Mouse (Mus musculus) hindbrain, embryonic 10.5 days (tissue): ENCODE data around the gene Hddc3. TPM values are rescaled to one million over a fixed set of nuclear protein-coding genes. Genes with fewer than 3 reads are reported as not detected.

Experiments used
- DNase-seq: peaks from one replicate; pipeline ENCODE4 v3.0.0-alpha.2; 2017; ENCODE audit warnings: low spot score
- H3K27ac ChIP-seq: fragments of 300-500 bp; sonication (generic); 2 replicates; pipeline ENCODE4 v1.5.1; 2016; ENCODE audit warnings: mild to moderate bottlenecking, moderate library complexity
- H3K27me3 ChIP-seq: fragments of 300-500 bp; sonication (generic); 2 replicates; pipeline ENCODE4 v1.6.1; 2016; ENCODE audit warnings: mild to moderate bottlenecking; ENCODE audit not compliant: poor library complexity, insufficient read depth, severe bottlenecking
- H3K36me3 ChIP-seq: fragments of 300-500 bp; sonication (generic); 2 replicates; pipeline ENCODE4 v1.6.1; 2016; ENCODE audit warnings: mild to moderate bottlenecking, moderate library complexity
- H3K4me1 ChIP-seq: fragments of 300-500 bp; sonication (generic); replicated peaks from 2 replicates; pipeline ENCODE4 v1.6.1; 2016; ENCODE audit warnings: mild to moderate bottlenecking
- H3K4me3 ChIP-seq: fragments of 300-500 bp; sonication (generic); 2 replicates; pipeline ENCODE4 v1.5.1; 2016; ENCODE audit warnings: mild to moderate bottlenecking, moderate library complexity
- H3K9me3 ChIP-seq: fragments of 300-500 bp; sonication (generic); 2 replicates; pipeline ENCODE4 v1.6.1; 2016; ENCODE audit warnings: mild to moderate bottlenecking, moderate library complexity
- WGBS: fragments of 180-500 bp; shearing (Covaris S2); methylation state at CpG from one replicate; pipeline ENCODE4 v1.1.7; 2016; 5-methylcytosine and 5-hydroxymethylcytosine counted together
- polyA plus RNA-seq: library from polyadenylated mRNA; unstranded; fragments of >200 nt; fragmentation: Nextera tagmentation; extraction: Ambion mirVana; gene quantifications from 2 replicates; pipeline ENCODE4 v1.2.1, GENCODE M21; 2016

Hddc3 gene
- 19.6 and 26.3 TPM in 2 replicates for polyA plus RNA-seq

GRCm38 (mm10) chr7:80342858-80343257, at the start of gene Hddc3:
Gene Hddc3, plus strand, starts transcription at chr7:80343104.
- Histone ChIP-seq H3K27me3 (peaks cover 12% of the 10 kb centered on the region), H3K4me3 (peak within 1 kb of the TSS; percentile 72), H3K36me3 (peaks cover 9% of the 10 kb centered on the region), H3K4me1 (peaks cover 56% of the 10 kb centered on the region), H3K9me3 (peaks cover 3% of the 10 kb centered on the region), H3K27ac (peak within 1 kb of the TSS; percentile 94)
- WGBS = 2% methylated on average over 25 of the region's 25 CpGs
- peak; percentile 95 for DNase-seq

DNA sequence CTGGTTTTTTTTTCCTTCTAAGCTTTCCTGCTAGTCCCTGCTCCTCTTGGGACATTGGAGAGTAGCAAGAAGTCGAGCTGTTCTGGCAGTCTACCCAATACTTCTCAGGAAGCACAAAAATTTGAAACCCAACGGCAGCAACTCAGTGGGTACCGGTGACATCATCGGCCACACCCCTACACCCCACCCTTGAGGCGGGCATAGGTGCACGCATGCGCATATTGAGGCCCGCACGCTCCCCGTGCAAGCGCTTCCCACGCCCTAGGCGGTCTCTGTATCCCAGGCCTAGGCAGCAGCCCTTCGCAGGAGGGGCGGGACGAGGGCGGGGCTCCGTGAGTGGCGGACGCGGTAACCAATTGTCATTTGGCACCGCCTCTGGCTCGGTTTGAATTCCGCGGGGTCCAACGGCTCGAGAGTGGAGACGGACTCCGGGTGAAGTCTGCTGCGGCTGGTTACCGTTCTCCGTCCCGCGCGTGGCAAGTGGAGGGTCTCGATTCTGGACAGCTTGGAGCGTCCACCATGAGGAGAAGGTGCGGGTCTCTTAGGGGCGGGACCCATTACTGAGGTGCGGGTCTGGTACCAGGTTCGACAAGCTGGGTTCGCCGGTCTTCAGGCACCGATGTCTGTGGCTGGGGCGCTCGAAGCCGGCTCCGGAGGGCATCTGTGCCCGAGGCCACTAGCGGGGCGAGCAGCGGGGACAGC, 48.7 kb upstream of the Hddc3 start, which contains the start of gene Prc1:
TSS of gene Prc1 (plus strand) at position 389 of the 702 bp plus-strand sequence.
- Histone ChIP-seq H3K4me1 (peaks cover 33% of the 10 kb centered on the region), H3K27ac (peak within 1 kb of the TSS; percentile 94), H3K4me3 (peak within 1 kb of the TSS; percentile 75), H3K36me3 (peaks cover 51% of the 10 kb centered on the region), H3K9me3 (no peaks in the 10 kb centered on the region), H3K27me3 (no peaks in the 10 kb centered on the region)
- DNase-seq = peak; percentile 100
- under 1% methylated on average over 52 of the region's 52 CpGs for WGBS

- WGBS = 9% methylated on average over 37 of the region's 37 CpGs
- Histone ChIP-seq H3K9me3 (no peaks in the 10 kb centered on the region), H3K27me3 (no peaks in the 10 kb centered on the region), H3K4me1 (peaks cover 33% of the 10 kb centered on the region), H3K36me3 (peaks cover 52% of the 10 kb centered on the region), H3K27ac (peak overlapping the region; percentile 94), H3K4me3 (peak overlapping the region; percentile 75)
- DNase-seq = no peak
These were observed 47.9 kb upstream of the Hddc3 start for GRCm38 (mm10) chr7:80294764-80295648.

- no peak for DNase-seq
- H3K27me3 ChIP-seq = no peaks in the 10 kb centered on the region
- peaks cover 33% of the 10 kb centered on the region for H3K4me1 ChIP-seq
- H3K9me3 ChIP-seq = no peaks in the 10 kb centered on the region
- H3K27ac ChIP-seq = no peak overlapping the region
- peaks cover 52% of the 10 kb centered on the region for H3K36me3 ChIP-seq
- WGBS = 96% methylated on average over 6 of the region's 6 CpGs
- peak overlapping the region; percentile 75 for H3K4me3 ChIP-seq
These were observed 46.4 kb upstream of the Hddc3 start for GRCm38 (mm10) chr7:80296462-80296861.

DNA sequence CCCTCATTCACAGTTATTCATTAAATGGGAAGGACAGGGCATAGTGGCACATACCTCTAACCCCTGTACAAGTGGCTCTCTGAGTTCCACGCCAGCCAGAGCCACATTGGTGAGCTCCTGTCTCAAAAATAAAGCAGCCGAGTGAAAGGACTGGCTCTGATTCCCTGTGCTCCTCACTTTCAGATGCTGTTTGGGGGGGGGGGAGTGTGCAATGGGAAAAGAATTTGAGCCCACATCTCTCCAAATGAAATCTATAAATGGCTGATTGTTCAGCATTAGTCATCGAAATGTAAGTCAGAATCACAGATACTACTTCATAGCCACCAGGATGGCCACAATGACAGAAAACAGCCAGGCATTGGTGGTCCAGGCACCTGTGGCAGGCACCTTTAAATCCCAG, 45.9 kb upstream of the Hddc3 start:
- peaks cover 33% of the 10 kb centered on the region for H3K4me1 ChIP-seq
- no peak overlapping the region; the same call in 1 of the 2 replicates for H3K27ac ChIP-seq
- peaks cover 56% of the 10 kb centered on the region for H3K36me3 ChIP-seq
- no peaks in the 10 kb centered on the region for H3K27me3 ChIP-seq
- peak overlapping the region; percentile 11 for H3K4me3 ChIP-seq
- WGBS = 91% methylated on average over 3 of the region's 3 CpGs
- H3K9me3 ChIP-seq = no peaks in the 10 kb centered on the region
- no peak for DNase-seq

DNA sequence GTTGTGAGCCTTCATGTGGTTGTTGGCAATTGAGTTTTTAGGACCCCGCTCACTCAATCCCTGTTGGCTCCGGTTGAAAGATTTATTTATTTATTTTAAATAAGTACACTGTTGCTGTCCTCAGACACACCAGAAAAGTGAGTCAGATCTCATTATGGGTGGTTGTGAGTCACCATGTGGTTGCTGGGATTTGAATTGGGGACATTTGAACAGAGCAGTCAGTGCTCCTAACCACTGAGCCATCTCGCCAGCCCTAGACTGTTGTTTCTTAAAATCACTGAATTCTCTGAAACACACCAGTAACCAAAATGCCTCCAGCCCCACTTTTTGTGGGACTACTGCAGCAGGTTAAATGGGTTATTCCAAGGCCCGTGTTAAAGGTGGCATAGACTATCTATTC, 44.1 kb upstream of the Hddc3 start:
- no peaks in the 10 kb centered on the region for H3K9me3 ChIP-seq
- H3K27me3 ChIP-seq = no peaks in the 10 kb centered on the region
- no peak overlapping the region for H3K4me3 ChIP-seq
- peaks cover 74% of the 10 kb centered on the region for H3K36me3 ChIP-seq
- DNase-seq = no peak
- peaks cover 32% of the 10 kb centered on the region for H3K4me1 ChIP-seq
- 96% methylated on average over 4 of the region's 4 CpGs for WGBS
- H3K27ac ChIP-seq = no peak overlapping the region

DNA sequence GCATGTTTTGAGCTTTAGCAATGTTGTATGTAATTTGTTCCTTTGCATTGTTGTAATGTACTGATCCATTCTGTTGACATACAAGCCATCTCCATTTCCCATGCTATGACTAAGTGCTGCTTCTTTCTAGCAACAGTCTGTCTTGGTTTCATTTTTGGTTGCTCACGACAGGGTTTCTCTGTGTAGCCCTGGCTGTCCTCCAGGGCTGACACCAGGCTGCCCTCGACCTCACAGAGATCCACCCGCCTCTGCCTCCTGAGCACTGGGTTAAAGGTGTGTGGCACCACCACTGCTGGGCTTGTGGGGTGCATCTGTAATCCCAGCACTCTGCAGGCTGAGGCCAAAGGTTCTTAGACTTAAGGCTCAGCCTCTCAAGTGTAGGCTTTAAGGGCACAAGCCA, 43.3 kb upstream of the Hddc3 start:
- no peaks in the 10 kb centered on the region for H3K27me3 ChIP-seq
- 91% methylated on average over 3 of the region's 3 CpGs for WGBS
- no peaks in the 10 kb centered on the region for H3K9me3 ChIP-seq
- no peak overlapping the region for H3K27ac ChIP-seq
- no peak for DNase-seq
- H3K4me3 ChIP-seq = no peak overlapping the region
- H3K36me3 ChIP-seq = peaks cover 82% of the 10 kb centered on the region
- peaks cover 28% of the 10 kb centered on the region for H3K4me1 ChIP-seq

- Histone ChIP-seq H3K4me3 (no peak overlapping the region), H3K9me3 (no peaks in the 10 kb centered on the region), H3K36me3 (peaks cover 97% of the 10 kb centered on the region), H3K27me3 (no peaks in the 10 kb centered on the region), H3K27ac (no peak overlapping the region), H3K4me1 (peaks cover 14% of the 10 kb centered on the region)
- 84% methylated on average over 2 of the region's 2 CpGs for WGBS
- no peak for DNase-seq
These were observed 41.4 kb upstream of the Hddc3 start for GRCm38 (mm10) chr7:80301522-80301921.

DNA sequence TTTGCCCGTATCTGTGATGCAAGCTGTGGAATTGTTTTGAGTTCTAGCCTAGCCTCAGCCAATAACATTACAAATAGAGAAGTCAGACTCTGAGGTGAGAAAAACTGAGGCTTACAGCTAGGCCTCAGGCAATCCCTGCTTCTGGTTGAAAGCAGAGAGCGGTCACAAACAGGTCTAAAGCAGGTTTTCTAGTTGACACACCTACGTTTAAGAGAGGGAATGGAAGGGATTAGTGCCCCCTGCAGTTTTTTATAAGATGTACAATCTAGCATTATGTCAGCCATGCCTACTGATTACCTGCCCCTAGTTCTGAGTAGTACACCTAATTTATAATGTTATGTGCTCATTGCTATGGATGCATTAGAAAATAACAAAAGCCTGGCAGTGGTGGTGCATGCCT, 35.1 kb upstream of the Hddc3 start:
- no peaks in the 10 kb centered on the region for H3K4me1 ChIP-seq
- no peaks in the 10 kb centered on the region for H3K9me3 ChIP-seq
- WGBS = 86% methylated on average over 3 of the region's 3 CpGs
- no peak for DNase-seq
- no peak overlapping the region for H3K4me3 ChIP-seq
- H3K27me3 ChIP-seq = no peaks in the 10 kb centered on the region
- H3K36me3 ChIP-seq = peaks cover 100% of the 10 kb centered on the region
- H3K27ac ChIP-seq = no peak overlapping the region

DNA sequence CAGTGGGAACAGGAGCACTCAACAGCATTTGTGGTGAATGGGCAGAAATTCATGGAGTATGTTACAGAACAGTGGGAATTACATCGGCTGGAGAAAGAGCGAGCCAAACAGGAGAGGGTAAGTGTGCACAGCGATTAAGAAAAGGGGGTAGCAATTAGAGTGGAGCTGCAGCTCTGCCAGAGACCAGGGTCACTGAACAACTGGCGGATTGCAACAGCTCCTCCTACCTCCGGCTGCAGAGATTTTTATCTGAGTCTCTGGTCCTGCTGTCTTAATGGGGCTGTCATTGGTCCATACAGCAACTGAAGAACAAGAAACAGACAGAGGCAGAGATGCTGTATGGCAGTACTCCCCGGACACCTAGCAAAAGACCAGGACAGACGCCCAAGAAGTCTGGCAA, 32.1 kb upstream of the Hddc3 start:
- H3K27ac ChIP-seq = no peak overlapping the region
- peaks cover 100% of the 10 kb centered on the region for H3K36me3 ChIP-seq
- H3K4me1 ChIP-seq = no peaks in the 10 kb centered on the region
- no peaks in the 10 kb centered on the region for H3K9me3 ChIP-seq
- no peaks in the 10 kb centered on the region for H3K27me3 ChIP-seq
- no peak for DNase-seq
- H3K4me3 ChIP-seq = no peak overlapping the region
- 88% methylated on average over 7 of the region's 7 CpGs for WGBS

DNA sequence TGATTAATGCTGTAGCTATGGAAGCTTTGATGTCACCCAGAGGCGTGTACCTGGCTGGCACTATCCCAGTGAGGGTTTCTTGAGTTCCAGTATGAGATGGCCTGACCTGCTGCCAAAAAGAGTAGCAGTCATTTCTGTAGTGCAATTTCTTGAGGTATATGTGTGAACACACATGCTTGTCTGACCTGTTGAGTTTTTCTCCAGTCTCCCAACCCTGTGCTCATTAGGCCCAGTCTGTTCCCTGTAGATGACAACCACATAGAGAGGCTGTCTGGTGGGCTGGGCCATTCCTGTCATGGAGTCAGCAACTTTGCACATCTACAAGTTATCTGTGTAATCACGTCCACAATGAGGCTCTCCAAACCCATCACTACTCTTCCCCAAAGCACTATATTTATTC, 27.2 kb upstream of the Hddc3 start:
- Histone ChIP-seq H3K4me3 (no peak overlapping the region), H3K4me1 (peaks cover 4% of the 10 kb centered on the region; the same call in 1 of the 2 replicates), H3K9me3 (no peaks in the 10 kb centered on the region), H3K36me3 (peaks cover 95% of the 10 kb centered on the region), H3K27ac (no peak overlapping the region), H3K27me3 (no peaks in the 10 kb centered on the region)
- 86% methylated on average over 2 of the region's 2 CpGs for WGBS
- no peak for DNase-seq

GRCm38 (mm10) chr7:80317439-80318115, 25.3 kb upstream of the Hddc3 start:
- no peaks in the 10 kb centered on the region for H3K27me3 ChIP-seq
- peaks cover 86% of the 10 kb centered on the region for H3K36me3 ChIP-seq

More at GRCm38 (mm10) chr7:80317439-80318115, 25.3 kb upstream of the Hddc3 start:
- no peaks in the 10 kb centered on the region for H3K9me3 ChIP-seq
- no peak overlapping the region for H3K27ac ChIP-seq
- WGBS = 75% methylated on average over 1 of the region's 1 CpGs
- H3K4me1 ChIP-seq = peaks cover 10% of the 10 kb centered on the region
- no peak overlapping the region for H3K4me3 ChIP-seq
- DNase-seq = no peak
